Mouse (Mus musculus): ENCODE data around the gene Fancg. TPM values are rescaled to one million over a fixed set of nuclear protein-coding genes. Genes with fewer than 3 reads are reported as not detected.

Fancg gene
- total RNA-seq, 2 experiments from 2014 or later: 8.4 to 11.9 TPM

GRCm38 (mm10) chr4:43035851-43036250 lies 25.5 kb upstream of the Fancg start:
- no peak for DNase-seq (ENCODE audit: low spot score in 2 of 2)

DNA sequence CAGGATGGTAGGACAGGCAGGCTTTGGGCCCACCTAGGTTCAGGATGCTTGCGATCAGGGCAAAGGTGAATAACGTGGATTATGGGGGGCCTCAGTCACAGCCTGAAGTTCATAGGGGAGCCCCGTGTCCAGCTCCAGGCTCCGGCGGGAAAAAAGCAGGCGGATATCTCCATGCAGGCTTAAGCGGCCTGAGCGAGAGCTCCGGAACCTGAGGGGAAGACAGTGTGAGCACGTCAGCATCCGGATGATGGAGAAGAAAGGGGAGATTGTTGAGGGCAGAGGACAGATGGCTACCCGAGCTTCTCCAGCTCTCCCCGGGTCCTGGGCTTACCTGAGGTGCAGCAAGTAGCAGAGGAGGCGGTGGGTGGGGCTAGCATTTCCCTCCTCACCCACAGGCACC lies 23.2 kb upstream of the Fancg start:
- DNase-seq (ENCODE audit: low spot score in 2 of 2): no peak

GRCm38 (mm10) chr4:43032501-43032900 lies 22.2 kb upstream of the Fancg start:
- no peak for DNase-seq (ENCODE audit: low spot score in 2 of 2)

- peak; percentile 90 to 92 for DNase-seq (ENCODE audit: low spot score in 2 of 2)
Measured at GRCm38 (mm10) chr4:43031237-43031995, 21.1 kb upstream of the Fancg start, which contains the start of gene Stoml2. Gene Stoml2 (minus strand): TSS chr4:43031710.

GRCm38 (mm10) chr4:43030780-43031230 lies 20.5 kb upstream of the Fancg start:
- no peak for DNase-seq (ENCODE audit: low spot score in 2 of 2)

DNA sequence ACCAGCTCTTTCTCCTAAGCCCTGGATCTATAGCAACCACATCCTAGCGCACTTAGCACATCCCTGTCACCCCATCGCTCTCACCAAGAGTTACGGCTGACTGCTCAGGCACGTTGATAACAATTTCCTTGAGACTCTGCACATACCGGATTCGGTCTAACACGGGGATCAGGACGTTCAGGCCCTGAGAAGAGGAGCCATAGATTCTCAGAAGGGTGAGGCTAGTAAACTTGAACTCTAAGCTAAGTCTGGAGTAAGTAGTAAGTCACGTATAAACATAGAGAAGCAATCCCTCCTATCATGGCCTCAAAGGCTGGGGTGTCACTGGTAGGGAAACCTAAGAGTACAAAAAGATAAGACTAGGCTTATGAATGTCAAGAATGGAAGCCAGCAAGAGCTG lies 20.0 kb upstream of the Fancg start:
- DNase-seq (ENCODE audit: low spot score in 2 of 2): no peak

DNA sequence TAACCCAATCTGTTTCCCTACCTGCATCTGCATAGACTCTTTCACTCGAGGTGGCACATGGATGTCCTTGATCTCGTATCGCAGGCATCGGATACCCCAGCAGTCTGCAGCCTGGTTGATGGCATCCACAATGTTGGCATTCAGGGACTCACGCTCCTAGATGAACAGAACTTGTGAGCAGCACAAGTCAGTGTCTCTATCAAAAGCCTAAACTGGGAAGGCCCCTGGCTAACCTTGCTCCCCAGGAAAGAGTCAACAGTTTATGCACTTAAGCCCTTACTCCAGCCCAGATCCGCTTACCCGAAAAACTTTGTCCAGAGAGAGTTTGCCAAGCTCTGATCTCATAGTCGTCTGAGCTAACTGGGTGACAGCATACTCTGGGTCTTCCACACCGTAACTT lies 19.4 kb upstream of the Fancg start:
- no peak for DNase-seq (ENCODE audit: low spot score in 2 of 2)

DNA sequence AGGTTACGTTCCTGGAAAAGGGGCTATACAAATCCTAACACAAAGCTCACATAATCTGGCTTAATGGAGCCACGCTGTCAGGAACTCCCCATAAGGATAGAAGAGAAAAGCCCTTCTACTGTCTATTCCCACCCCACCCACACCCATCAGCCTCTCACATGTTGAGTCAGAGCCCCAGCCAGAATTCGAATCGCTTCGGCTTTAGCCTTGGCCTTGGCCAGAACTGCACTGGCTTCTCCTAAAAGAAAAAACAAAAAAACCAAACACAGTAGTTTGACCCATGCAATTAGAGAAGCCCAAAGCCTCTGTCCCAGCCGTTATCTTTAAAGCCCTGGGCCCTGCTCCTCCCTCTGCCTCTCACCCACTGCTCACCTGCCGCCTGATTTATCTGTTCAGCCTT lies 18.8 kb upstream of the Fancg start:
- no peak for DNase-seq (ENCODE audit: low spot score in 2 of 2)

DNA sequence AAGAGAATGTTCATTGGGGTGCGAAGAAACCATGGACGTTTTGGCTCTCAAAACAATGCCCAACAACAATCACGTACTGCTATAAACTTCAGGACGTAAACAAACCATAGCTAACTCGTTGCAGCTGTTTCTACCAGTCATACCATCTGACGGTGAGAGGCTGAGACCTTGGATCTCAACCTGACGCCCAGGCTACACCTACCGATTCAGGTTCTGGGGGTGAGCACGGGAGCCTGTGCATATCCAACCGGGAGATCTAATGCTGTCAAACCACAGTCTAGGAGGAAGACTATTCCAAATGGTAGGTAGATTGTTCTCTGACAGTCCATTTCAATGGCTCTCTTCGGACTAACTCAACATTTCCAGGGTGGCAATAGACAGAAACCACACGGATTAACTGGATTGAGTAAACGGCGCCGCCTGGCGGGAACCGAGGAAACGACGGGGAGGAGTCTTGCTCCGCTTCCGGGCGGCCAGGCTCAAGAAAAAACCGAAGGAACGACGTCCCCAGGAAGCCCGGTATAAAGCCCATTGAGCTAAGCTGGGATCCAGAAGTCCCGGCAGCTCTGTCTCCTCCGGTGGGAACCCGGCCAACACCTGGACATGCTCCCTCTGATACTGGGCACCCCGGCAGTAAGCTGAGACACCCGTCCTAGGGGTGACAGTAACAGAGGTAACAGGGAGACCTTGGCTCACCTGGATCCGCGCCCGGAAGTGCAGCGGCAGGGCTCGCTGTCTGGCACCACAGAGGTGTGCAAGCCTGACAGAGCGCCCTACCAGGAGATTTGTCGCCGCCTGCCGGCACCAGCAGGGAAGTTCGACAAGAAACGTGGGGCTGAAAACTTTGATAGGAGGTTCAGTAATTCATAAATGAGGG lies 15.0 kb upstream of the Fancg start, which contains the start of gene Pigo:
Gene Pigo (minus strand): TSS at position 736 of the 877 bp plus-strand sequence.
- peak; percentile 97 for DNase-seq (ENCODE audit: low spot score in 2 of 2)

DNA sequence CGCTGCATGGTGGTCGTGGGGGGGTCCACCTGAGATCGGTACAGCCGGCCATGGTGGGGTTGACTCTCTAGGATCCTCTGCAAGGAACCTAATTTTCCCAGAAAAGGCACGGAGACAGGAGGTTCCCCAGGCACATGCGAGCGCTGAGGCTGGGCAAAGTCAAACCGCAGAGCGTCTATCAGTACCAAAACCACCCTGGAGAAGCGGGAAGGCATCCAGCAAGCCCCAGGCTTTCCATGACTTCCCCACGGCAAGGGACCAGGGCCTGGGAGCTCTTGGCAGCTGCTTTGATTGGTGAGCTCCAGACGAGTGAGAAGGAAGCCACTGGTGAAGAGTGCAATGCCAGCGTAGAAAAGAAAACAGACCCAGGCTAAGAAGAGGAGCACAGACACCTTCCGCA lies 14.4 kb upstream of the Fancg start:
- DNase-seq (ENCODE audit: low spot score in 2 of 2): no peak

- no peak for DNase-seq (ENCODE audit: low spot score in 2 of 2)
Measured at GRCm38 (mm10) chr4:43021341-43021740, 11.0 kb upstream of the Fancg start.

GRCm38 (mm10) chr4:43020876-43021275 lies 10.6 kb upstream of the Fancg start:
- DNase-seq (ENCODE audit: low spot score in 2 of 2): no peak

DNA sequence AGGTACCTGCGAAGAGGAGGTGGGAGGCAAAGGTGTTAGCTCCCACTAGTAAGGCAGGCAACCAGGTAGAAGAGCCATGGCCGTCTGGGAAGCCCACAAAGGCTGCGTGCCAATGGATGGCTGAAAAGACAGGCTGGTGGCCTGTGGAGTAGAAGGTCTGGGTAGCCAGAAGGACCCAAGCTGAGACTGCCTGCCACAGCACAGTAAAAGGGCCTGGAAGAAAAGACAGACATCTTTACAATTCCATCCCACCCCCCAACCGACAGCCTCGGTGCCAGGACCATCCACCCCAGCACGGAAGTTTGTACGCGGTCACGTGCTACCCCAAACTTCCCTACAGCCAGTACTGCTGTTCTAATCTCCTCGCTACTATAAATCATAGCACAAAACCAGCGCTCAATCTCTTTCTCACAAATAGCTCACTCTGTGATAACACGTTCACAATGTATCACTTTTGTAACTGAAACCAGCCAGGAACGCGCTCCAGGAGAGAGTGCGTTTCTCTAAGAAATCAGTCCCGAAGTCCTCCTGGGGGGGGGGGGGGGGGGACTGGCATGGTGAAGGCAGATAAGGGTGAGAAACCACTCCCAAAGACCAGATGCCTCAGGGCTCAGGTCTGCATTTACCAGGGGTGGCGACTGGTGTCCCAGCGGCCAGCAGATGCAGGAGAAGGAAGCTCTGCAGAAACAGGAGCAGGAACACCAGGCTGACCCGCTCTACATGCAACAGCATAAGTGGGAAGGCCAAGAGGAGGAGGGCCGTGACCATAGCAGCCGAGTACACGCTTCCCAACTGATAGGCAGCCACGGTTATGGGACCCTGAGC lies 9.5 kb upstream of the Fancg start:
- no peak for DNase-seq (ENCODE audit: low spot score in 2 of 2)

DNA sequence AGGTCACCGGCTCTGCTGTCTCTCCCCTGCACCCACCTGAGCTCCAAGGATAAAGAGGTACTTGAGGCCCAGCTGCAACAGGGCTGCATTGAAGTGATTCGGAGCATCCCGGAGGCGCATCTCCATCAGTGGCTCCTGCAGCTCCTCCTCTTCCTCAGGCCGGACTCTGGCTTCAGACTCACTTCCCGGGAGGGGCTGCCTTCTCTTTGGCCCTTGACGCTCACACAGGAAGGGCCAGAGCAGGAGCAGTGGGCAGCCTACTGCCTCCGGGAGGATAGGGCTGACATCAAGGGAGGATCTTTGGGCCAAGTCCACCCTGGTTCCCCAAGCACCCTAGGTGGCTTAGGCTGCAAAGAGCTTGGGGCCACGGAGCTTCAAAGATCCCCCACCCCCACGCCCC lies 8.9 kb upstream of the Fancg start:
- DNase-seq (ENCODE audit: low spot score in 2 of 2): no peak

DNA sequence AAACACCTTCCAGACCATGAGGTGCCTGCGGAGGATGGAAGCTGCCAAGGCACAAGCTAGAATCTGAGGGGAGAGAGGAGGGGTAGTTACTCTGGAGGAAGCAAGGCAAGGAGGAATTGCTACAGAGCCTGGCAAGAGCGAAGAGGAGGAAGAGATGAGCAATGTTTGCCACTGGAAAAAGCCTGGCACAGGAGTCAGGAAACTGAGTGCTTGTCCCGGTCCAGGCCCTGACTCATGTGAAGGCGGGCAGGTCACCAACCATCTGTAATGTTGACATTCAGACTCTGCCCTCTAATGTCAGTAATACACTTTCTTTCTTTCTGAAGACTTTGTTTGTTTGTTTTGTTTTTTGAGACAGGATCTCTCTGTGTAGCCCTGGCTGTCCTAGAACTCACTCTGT lies 7.8 kb upstream of the Fancg start:
- no peak for DNase-seq (ENCODE audit: low spot score in 2 of 2)

DNA sequence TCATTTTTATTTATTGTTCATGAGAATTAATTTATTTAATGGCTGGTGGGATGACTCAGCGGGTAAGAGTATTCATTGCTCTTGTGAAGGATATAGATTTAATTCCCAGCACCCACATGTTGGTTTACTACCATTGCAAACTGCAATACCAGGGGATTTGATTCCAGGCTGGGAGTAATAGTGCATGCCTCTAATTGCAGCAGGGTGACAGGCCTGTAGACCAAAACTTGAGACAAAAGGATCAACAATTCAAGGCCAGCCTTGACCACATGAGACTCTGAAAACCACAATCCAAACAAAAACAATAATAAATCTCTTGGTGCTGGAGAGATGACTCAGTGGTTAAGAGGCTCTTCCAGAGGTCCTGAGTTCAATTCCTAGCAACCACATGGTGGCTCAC lies 1.8 kb upstream of the Fancg start:
- no peak for DNase-seq (ENCODE audit: low spot score in 2 of 2)

DNA sequence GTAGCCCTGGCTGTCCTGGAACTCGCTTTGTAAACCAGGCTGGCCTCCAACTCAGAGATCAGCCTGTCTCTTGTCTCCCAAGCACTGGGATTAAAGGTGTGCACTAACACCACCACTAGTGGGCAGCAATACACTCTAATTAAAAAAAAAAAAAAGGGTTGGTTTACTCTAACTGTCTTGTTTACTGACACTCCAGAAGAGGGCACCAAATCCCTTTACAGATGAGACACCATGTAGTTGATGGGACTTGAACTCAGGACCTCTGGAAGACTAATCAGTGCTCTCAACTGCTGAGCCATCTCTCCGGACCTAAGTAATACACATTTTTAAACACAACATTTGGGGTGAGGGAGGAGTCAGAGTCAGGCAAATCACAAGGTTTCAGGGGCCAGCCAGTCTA lies 4.5 kb downstream of the Fancg start:
- DNase-seq (ENCODE audit: low spot score in 2 of 2): no peak

- no peak for DNase-seq (ENCODE audit: low spot score in 2 of 2)
Measured at GRCm38 (mm10) chr4:43004951-43005350, 5.4 kb downstream of the Fancg start.

DNA sequence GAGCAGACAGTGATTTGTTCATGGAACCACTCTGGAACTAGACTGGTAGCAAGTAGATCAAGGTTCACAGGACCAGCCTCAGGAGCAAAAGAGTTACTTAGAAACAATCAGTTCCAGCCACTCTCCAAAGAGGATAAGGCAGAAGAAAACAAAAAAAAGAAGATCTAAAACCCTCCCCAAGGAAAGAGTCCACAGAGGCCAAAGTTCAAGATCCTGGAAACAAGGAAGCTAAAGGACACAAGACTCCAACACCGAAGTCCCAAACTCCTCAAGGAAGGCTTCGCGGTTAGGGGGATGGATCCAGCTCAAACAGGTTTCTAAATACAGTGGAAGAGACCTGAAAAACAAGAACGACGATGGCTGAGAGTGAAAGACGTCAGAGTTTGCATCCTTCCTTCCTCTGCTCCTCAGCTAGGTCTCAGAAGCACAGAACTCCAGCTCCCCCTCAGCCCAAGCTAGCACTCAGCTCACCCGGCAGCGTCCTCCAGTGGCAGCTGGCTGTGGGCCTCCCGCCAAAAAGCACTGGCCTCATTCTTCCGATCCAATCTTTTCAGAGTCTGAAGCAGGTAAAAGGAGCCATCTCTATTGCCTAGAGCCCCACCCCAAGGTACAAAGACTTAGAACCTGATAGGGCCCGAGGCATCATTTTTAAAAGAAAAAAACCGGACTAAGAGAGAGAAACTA lies 7.4 kb downstream of the Fancg start:
- DNase-seq (ENCODE audit: low spot score in 2 of 2): no peak

GRCm38 (mm10) chr4:43001272-43001671 lies 9.0 kb downstream of the Fancg start:
- DNase-seq (ENCODE audit: low spot score in 2 of 2): no peak
